Mouse (Mus musculus): ENCODE results near the gene Ppfibp1. TPM values are rescaled to one million over a fixed set of nuclear protein-coding genes. Genes with fewer than 3 reads are reported as not detected.

The Ppfibp1 gene
- total and polyA plus RNA-seq, 3 experiments = 1.1 to 8.6 (median 3.3) TPM

DNA sequence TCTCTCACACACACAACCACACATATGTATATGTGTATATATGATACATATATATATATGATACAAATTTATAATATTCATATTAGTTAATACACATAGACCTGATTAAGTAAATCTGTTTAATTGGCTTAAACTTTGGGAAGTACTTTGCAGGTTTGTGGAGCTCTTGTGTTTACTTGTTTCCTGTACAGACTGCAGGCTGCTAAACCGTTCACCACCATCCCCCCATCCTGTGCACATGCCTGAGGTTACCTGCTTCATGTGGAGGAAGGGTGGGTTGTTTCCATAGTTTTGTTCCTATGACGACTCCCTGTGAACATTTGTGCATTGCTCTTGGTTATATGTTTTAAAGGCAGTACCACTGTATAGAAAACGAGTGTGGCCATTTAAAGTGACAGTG, 83.1 kb downstream of the Ppfibp1 start:
- no peak overlapping the region for H3K4me3 ChIP-seq (ENCODE audit: low read depth, low read length)
- H3K9me3 ChIP-seq (replicated peaks) = no peaks in the 10 kb centered on the region
- H3K36me3 ChIP-seq (replicated peaks) = no peaks in the 10 kb centered on the region
- ATAC-seq (ENCODE audit: extremely low read depth, insufficient number of reproducible peaks, low FRiP score, poor library complexity, severe bottlenecking) (no peak), DNase-seq (ENCODE audit: low spot score) (no peak)
- no peak for TF ChIP-seq POLR2AphosphoS5 (IDR thresholded peaks at IDR 0.05; ENCODE audit: insufficient replicate concordance, low read depth, low read length)
- TF ChIP-seq GATA2 (IDR thresholded peaks at IDR 0.05; ENCODE audit: borderline replicate concordance, low read depth, low read length) = no peak
- TF ChIP-seq TAL1 (conservative IDR thresholded peaks at IDR 0.05; ENCODE audit: low read depth, low read length) = no peak
- TF ChIP-seq CTCF (IDR thresholded peaks at IDR 0.05; ENCODE audit: low read depth, low read length) = no peak
- TF ChIP-seq GATA1 (IDR thresholded peaks at IDR 0.05; ENCODE audit: borderline replicate concordance, low read length) = no peak
- no peaks in the 10 kb centered on the region for H3K4me1 ChIP-seq (ENCODE audit: insufficient read depth, low read depth, low read length)
- no peaks in the 10 kb centered on the region for H3K27me3 ChIP-seq (ENCODE audit: insufficient read depth, low read length)

DNA sequence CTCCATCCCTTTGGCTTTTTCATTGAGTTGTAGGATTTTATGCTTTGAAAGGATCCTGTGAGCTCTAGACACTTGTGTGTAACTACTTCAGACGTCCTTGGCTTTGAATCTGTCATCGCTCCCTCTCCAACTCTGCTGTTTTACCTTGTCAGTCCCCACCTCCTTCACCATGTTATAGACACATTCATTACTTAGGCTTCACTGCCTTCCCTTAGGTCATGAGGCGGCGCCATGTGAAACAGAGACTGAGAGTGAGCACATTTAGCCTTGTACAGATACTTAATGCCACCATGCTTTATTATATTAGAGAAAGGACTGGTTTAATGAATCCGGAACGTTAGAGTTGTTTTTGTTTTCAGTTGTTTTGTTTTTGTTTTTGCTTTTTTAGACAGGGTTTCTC, 83.7 kb downstream of the Ppfibp1 start:
- DNase-seq (ENCODE audit: low spot score) = no peak
- Histone ChIP-seq H3K4me3 (ENCODE audit: low read depth, low read length) (no peak overlapping the region), H3K4me1 (ENCODE audit: insufficient read depth, low read depth, low read length) (no peaks in the 10 kb centered on the region), H3K27me3 (ENCODE audit: insufficient read depth, low read length) (no peaks in the 10 kb centered on the region), H3K36me3 (replicated peaks) (no peaks in the 10 kb centered on the region), H3K9me3 (replicated peaks) (no peaks in the 10 kb centered on the region)
- TF ChIP-seq POLR2AphosphoS5 (IDR thresholded peaks at IDR 0.05; ENCODE audit: insufficient replicate concordance, low read depth, low read length) (no peak), GATA2 (IDR thresholded peaks at IDR 0.05; ENCODE audit: borderline replicate concordance, low read depth, low read length) (no peak), GATA1 (IDR thresholded peaks at IDR 0.05; ENCODE audit: borderline replicate concordance, low read length) (no peak), CTCF (IDR thresholded peaks at IDR 0.05; ENCODE audit: low read depth, low read length) (no peak), TAL1 (conservative IDR thresholded peaks at IDR 0.05; ENCODE audit: low read depth, low read length) (no peak)
- no peak for ATAC-seq (ENCODE audit: extremely low read depth, insufficient number of reproducible peaks, low FRiP score, poor library complexity, severe bottlenecking)

DNA sequence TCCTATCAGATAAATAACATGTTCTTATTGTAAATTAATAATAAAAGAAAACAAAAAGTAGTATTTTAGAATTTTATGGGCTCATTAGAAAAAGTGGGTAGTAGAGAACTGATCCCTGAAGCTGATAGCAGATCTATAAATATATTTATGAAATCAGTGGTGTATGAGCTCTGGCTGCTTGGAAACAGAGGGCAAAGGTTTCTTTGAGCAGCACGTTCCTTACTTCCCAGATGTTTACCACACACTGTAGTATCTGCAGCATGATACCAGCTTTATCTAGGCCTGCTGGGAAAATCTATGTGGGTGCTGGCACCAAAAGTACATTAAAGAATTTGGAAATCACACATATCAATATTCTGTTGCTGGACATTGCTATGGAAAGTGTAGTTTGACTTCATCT, 84.5 kb downstream of the Ppfibp1 start:
- TF ChIP-seq GATA1 (IDR thresholded peaks at IDR 0.05; ENCODE audit: borderline replicate concordance, low read length) (no peak), POLR2AphosphoS5 (IDR thresholded peaks at IDR 0.05; ENCODE audit: insufficient replicate concordance, low read depth, low read length) (no peak), TAL1 (conservative IDR thresholded peaks at IDR 0.05; ENCODE audit: low read depth, low read length) (no peak), CTCF (IDR thresholded peaks at IDR 0.05; ENCODE audit: low read depth, low read length) (no peak), GATA2 (IDR thresholded peaks at IDR 0.05; ENCODE audit: borderline replicate concordance, low read depth, low read length) (no peak)
- H3K9me3 ChIP-seq (replicated peaks) = no peaks in the 10 kb centered on the region
- no peaks in the 10 kb centered on the region for H3K27me3 ChIP-seq (ENCODE audit: insufficient read depth, low read length)
- DNase-seq (ENCODE audit: low spot score) (no peak), ATAC-seq (ENCODE audit: extremely low read depth, insufficient number of reproducible peaks, low FRiP score, poor library complexity, severe bottlenecking) (no peak)
- H3K4me1 ChIP-seq (ENCODE audit: insufficient read depth, low read depth, low read length) = no peaks in the 10 kb centered on the region
- H3K4me3 ChIP-seq (ENCODE audit: low read depth, low read length) = no peak overlapping the region
- no peaks in the 10 kb centered on the region for H3K36me3 ChIP-seq (replicated peaks)

DNA sequence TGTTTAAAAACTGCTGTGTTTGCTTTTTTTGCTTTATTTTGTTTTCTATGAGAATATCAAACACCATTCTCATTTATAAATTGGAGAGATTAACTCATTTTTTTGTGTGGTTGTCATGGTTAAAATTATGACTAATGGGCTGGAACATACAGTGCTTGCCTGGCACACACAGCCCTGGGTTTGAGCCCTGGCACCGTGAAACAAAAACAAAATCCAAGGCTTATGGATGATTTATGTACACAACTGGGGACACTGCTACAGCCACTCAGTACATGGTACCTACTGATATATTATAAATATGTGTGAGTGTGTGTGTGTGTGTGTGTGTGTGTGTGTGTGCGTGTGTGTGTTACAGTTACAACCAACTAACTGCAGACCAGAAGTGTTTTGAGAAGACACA, 85.1 kb downstream of the Ppfibp1 start:
- no peak overlapping the region for H3K4me3 ChIP-seq (ENCODE audit: low read depth, low read length)
- ATAC-seq (ENCODE audit: extremely low read depth, insufficient number of reproducible peaks, low FRiP score, poor library complexity, severe bottlenecking) (no peak), DNase-seq (ENCODE audit: low spot score) (no peak)
- no peaks in the 10 kb centered on the region for H3K9me3 ChIP-seq (replicated peaks)
- H3K36me3 ChIP-seq (replicated peaks) = no peaks in the 10 kb centered on the region
- no peaks in the 10 kb centered on the region for H3K27me3 ChIP-seq (ENCODE audit: insufficient read depth, low read length)
- TF ChIP-seq GATA1 (IDR thresholded peaks at IDR 0.05; ENCODE audit: borderline replicate concordance, low read length) = no peak
- TF ChIP-seq POLR2AphosphoS5 (IDR thresholded peaks at IDR 0.05; ENCODE audit: insufficient replicate concordance, low read depth, low read length) = no peak
- TF ChIP-seq CTCF (IDR thresholded peaks at IDR 0.05; ENCODE audit: low read depth, low read length) = no peak
- no peak for TF ChIP-seq GATA2 (IDR thresholded peaks at IDR 0.05; ENCODE audit: borderline replicate concordance, low read depth, low read length)
- no peak for TF ChIP-seq TAL1 (conservative IDR thresholded peaks at IDR 0.05; ENCODE audit: low read depth, low read length)
- no peaks in the 10 kb centered on the region for H3K4me1 ChIP-seq (ENCODE audit: insufficient read depth, low read depth, low read length)

DNA sequence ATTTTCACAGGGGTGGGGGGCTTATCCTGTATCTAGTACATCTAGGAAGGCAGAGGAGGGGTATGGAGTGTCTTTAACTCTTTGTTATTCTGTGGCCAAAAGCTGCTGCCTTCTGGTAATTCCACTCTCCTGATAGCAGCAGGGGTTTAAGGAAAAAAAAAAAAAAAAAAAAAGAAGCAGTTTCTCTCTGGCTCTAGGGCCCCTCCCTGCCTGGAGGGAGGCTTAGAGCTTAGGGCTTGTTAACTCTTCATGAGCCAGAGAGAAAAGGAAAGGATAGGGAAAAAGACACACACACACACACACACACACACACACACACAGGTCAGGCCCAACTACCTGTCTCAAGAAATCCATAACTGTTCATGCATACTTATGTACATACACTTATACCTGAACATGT, 85.5 kb downstream of the Ppfibp1 start:
- Histone ChIP-seq H3K9me3 (replicated peaks) (no peaks in the 10 kb centered on the region), H3K4me1 (ENCODE audit: insufficient read depth, low read depth, low read length) (no peaks in the 10 kb centered on the region), H3K36me3 (replicated peaks) (no peaks in the 10 kb centered on the region), H3K27me3 (ENCODE audit: insufficient read depth, low read length) (no peaks in the 10 kb centered on the region), H3K4me3 (ENCODE audit: low read depth, low read length) (no peak overlapping the region)
- DNase-seq (ENCODE audit: low spot score) (no peak), ATAC-seq (ENCODE audit: extremely low read depth, insufficient number of reproducible peaks, low FRiP score, poor library complexity, severe bottlenecking) (no peak)
- TF ChIP-seq POLR2AphosphoS5 (IDR thresholded peaks at IDR 0.05; ENCODE audit: insufficient replicate concordance, low read depth, low read length) = no peak
- no peak for TF ChIP-seq CTCF (IDR thresholded peaks at IDR 0.05; ENCODE audit: low read depth, low read length)
- no peak for TF ChIP-seq GATA2 (IDR thresholded peaks at IDR 0.05; ENCODE audit: borderline replicate concordance, low read depth, low read length)
- TF ChIP-seq GATA1 (IDR thresholded peaks at IDR 0.05; ENCODE audit: borderline replicate concordance, low read length) = no peak
- TF ChIP-seq TAL1 (conservative IDR thresholded peaks at IDR 0.05; ENCODE audit: low read depth, low read length) = no peak

DNA sequence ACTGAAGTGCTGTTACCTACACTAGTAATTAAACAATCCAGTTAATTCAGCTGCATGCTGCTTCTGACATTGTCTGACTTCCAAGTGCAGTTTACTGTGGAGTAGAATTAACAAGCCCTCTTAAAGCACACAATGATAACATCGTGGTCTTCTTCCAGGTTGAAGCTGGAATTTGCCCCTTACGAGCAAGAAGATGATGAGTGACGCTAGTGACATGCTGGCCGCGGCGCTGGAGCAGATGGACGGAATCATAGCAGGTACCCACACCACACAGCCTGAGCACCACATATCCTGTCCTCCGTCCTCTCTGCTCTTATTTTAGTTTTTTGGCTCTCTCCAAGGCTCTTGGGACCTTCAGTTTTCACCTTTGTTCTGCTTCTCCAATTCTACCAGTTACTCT, 88.2 kb downstream of the Ppfibp1 start:
- TF ChIP-seq CTCF (IDR thresholded peaks at IDR 0.05; ENCODE audit: low read depth, low read length) = no peak
- TF ChIP-seq POLR2AphosphoS5 (IDR thresholded peaks at IDR 0.05; ENCODE audit: insufficient replicate concordance, low read depth, low read length) = no peak
- no peak for TF ChIP-seq TAL1 (conservative IDR thresholded peaks at IDR 0.05; ENCODE audit: low read depth, low read length)
- TF ChIP-seq GATA2 (IDR thresholded peaks at IDR 0.05; ENCODE audit: borderline replicate concordance, low read depth, low read length) = no peak
- no peak for TF ChIP-seq GATA1 (IDR thresholded peaks at IDR 0.05; ENCODE audit: borderline replicate concordance, low read length)
- Histone ChIP-seq H3K27me3 (ENCODE audit: insufficient read depth, low read length) (no peaks in the 10 kb centered on the region), H3K9me3 (replicated peaks) (no peaks in the 10 kb centered on the region), H3K4me1 (ENCODE audit: insufficient read depth, low read depth, low read length) (no peaks in the 10 kb centered on the region), H3K36me3 (replicated peaks) (no peaks in the 10 kb centered on the region), H3K4me3 (ENCODE audit: low read depth, low read length) (no peak overlapping the region)
- no peak for ATAC-seq (ENCODE audit: extremely low read depth, insufficient number of reproducible peaks, low FRiP score, poor library complexity, severe bottlenecking)
- no peak for DNase-seq (ENCODE audit: low spot score)

Data from G1E (cell line).